Mouse (Mus musculus) MEL (cell line): ENCODE measurements around the gene P2rx3. TPM values are rescaled to one million over a fixed set of nuclear protein-coding genes. Genes with fewer than 3 reads are reported as not detected.

ENCODE experiments used
- DNase-seq: peaks from one replicate; pipeline ENCODE4 v3.0.0; 2011; ENCODE audit warnings: low read depth, low spot score
- H3K27ac ChIP-seq: 2 replicates; pipeline ENCODE4 v1.5.1; 2012; ENCODE audit warnings: low read depth, mild to moderate bottlenecking, control low read depth, low read length, moderate library complexity; ENCODE audit not compliant: control insufficient read depth
- H3K27me3 ChIP-seq, 2 experiments: fragments of 150-350 bp in 1 of 2; sonication (generic) in 1 of 2; 2 replicates each; pipeline ENCODE4 v1.6.1; 2012; ENCODE audit warnings: low read length in 2 of 2, mild to moderate bottlenecking in 2 of 2, improper control_type of control experiment in 1 of 2, moderate library complexity in 1 of 2; ENCODE audit not compliant: insufficient read depth in 2 of 2, control insufficient read depth in 1 of 2
- H3K36me3 ChIP-seq, 2 experiments: 2 replicates each; pipeline ENCODE4 v1.6.1; 2012 to 2014; ENCODE audit warnings: low read length in 2 of 2, improper control_type of control experiment in 1 of 2, inconsistent platforms in 1 of 2, mild to moderate bottlenecking in 1 of 2; ENCODE audit not compliant: insufficient read depth in 2 of 2, control insufficient read depth in 1 of 2
- H3K4me1 ChIP-seq, 2 experiments: fragments of 150-350 bp in 1 of 2; sonication (generic) in 1 of 2; 2 replicates each; pipeline ENCODE4 v1.6.1; 2012; ENCODE audit warnings: low read length in 2 of 2, improper control_type of control experiment in 1 of 2, mild to moderate bottlenecking in 1 of 2; ENCODE audit not compliant: insufficient read depth in 2 of 2, control insufficient read depth in 1 of 2
- H3K4me3 ChIP-seq, 2 experiments: fragments of 150-350 bp in 1 of 2; sonication (generic) in 1 of 2; 2 replicates each; pipeline ENCODE4 v1.5.1; 2012; ENCODE audit warnings: low read depth in 2 of 2, low read length in 2 of 2, mild to moderate bottlenecking in 2 of 2, moderate library complexity in 2 of 2, control low read depth in 1 of 2, improper control_type of control experiment in 1 of 2; ENCODE audit not compliant: control insufficient read depth in 1 of 2, insufficient read depth in 1 of 2
- H3K79me2 ChIP-seq: 2 replicates; pipeline ENCODE4 v1.6.1; 2012; ENCODE audit warnings: mild to moderate bottlenecking, low read length, moderate library complexity; ENCODE audit not compliant: control insufficient read depth, poor library complexity, insufficient read depth
- H3K9ac ChIP-seq: 2 replicates; pipeline ENCODE4 v1.6.1; 2012; ENCODE audit warnings: low read depth, mild to moderate bottlenecking, control low read depth, low read length, moderate library complexity; ENCODE audit not compliant: control insufficient read depth, poor library complexity, severe bottlenecking
- H3K9me3 ChIP-seq: fragments of 150-350 bp; sonication (generic); replicated peaks from 2 replicates; pipeline ENCODE4 v1.6.1; 2012; ENCODE audit warnings: mild to moderate bottlenecking, low read length, improper control_type of control experiment, moderate library complexity; ENCODE audit not compliant: insufficient read depth
- CHD1 ChIP-seq: IDR thresholded peaks from 2 replicates; pipeline ENCODE4 v1.6.1; 2012; ENCODE audit warnings: low read depth, mild to moderate bottlenecking, inconsistent platforms, low read length, improper control_type of control experiment
- CHD2 ChIP-seq: IDR thresholded peaks from 2 replicates; pipeline ENCODE4 v1.6.1; 2011; ENCODE audit warnings: low read length, improper control_type of control experiment
- CTCF ChIP-seq, 3 experiments: IDR thresholded peaks in 2 of 3; conservative IDR thresholded peaks in 1 of 3; 2 replicates each; pipeline ENCODE4 v1.5.1; 2011 to 2012; ENCODE audit warnings: low read length in 3 of 3, low read depth in 2 of 3, mild to moderate bottlenecking in 2 of 3, improper control_type of control experiment in 1 of 3, inconsistent platforms in 1 of 3, mixed read lengths in 1 of 3, moderate library complexity in 1 of 3; ENCODE audit not compliant: control insufficient read depth in 1 of 3, insufficient read depth in 1 of 3, poor library complexity in 1 of 3, severe bottlenecking in 1 of 3
- E2F4 ChIP-seq: IDR thresholded peaks from 2 replicates; pipeline ENCODE4 v1.6.1; 2011; ENCODE audit warnings: low read depth, low read length, improper control_type of control experiment, borderline replicate concordance
- ELF1 ChIP-seq: IDR thresholded peaks from 2 replicates; pipeline ENCODE4 v1.6.1; 2014; ENCODE audit warnings: low read depth, mild to moderate bottlenecking, inconsistent platforms, low read length, improper control_type of control experiment, moderate library complexity
- GATA1 ChIP-seq: IDR thresholded peaks from 2 replicates; pipeline ENCODE4 v1.6.1; 2011; ENCODE audit warnings: low read depth, low read length, improper control_type of control experiment
- JUND ChIP-seq: IDR thresholded peaks from 2 replicates; pipeline ENCODE4 v1.6.1; 2011; ENCODE audit warnings: low read depth, mild to moderate bottlenecking, improper control_type of control experiment, low read length
- MXI1 ChIP-seq: IDR thresholded peaks from 2 replicates; pipeline ENCODE4 v1.6.1; 2011; ENCODE audit warnings: mild to moderate bottlenecking, low read depth, low read length, improper control_type of control experiment
- MYC ChIP-seq: IDR thresholded peaks from 2 replicates; pipeline ENCODE4 v1.6.1; 2011; ENCODE audit warnings: low read depth, mild to moderate bottlenecking, low read length, improper control_type of control experiment, moderate library complexity
- RAD21 ChIP-seq: IDR thresholded peaks from 2 replicates; pipeline ENCODE4 v1.6.1; 2011; ENCODE audit warnings: mild to moderate bottlenecking, low read depth, low read length, improper control_type of control experiment
- SIN3A ChIP-seq: IDR thresholded peaks from 2 replicates; pipeline ENCODE4 v1.6.1; 2012; ENCODE audit warnings: low read length, improper control_type of control experiment, inconsistent platforms
- TBP ChIP-seq: IDR thresholded peaks from 2 replicates; pipeline ENCODE4 v1.8.0; 2011; ENCODE audit warnings: low read depth, low read length, improper control_type of control experiment
- TCF12 ChIP-seq: IDR thresholded peaks from 2 replicates; pipeline ENCODE4 v1.6.1; 2014; ENCODE audit warnings: low read depth, mild to moderate bottlenecking, inconsistent platforms, low read length, improper control_type of control experiment, moderate library complexity
- USF1 ChIP-seq: IDR thresholded peaks from 2 replicates; pipeline ENCODE4 v1.6.1; 2014; ENCODE audit warnings: low read depth, mild to moderate bottlenecking, inconsistent platforms, low read length, improper control_type of control experiment, moderate library complexity
- ZC3H11A ChIP-seq: IDR thresholded peaks from 2 replicates; pipeline ENCODE4 v1.6.1; 2012; ENCODE audit warnings: low read depth, mild to moderate bottlenecking, inconsistent platforms, low read length, improper control_type of control experiment
- ZKSCAN1 ChIP-seq: IDR thresholded peaks from 2 replicates; pipeline ENCODE4 v1.6.1; 2012; ENCODE audit warnings: low read depth, mild to moderate bottlenecking, inconsistent platforms, low read length, improper control_type of control experiment, moderate library complexity
- polyA plus RNA-seq, 2 experiments: library from polyadenylated mRNA; stranded (reverse) in 1 of 2; unstranded in 1 of 2; fragments of >175 nt in 1 of 2; fragments of >200 nt in 1 of 2; gene quantifications; 2 replicates each; pipeline versions ENCODE4 v1.2.1 to v1.2.4; 2012; ENCODE audit warnings: low replicate concordance in 2 of 2, low read depth in 1 of 2; ENCODE audit not compliant: insufficient read length in 2 of 2, insufficient read depth in 1 of 2, missing spikeins in 1 of 2
- total RNA-seq: library from RNA; depleted of rRNA; stranded (reverse); fragments of 300-350 nt; gene quantifications from 2 replicates; pipeline ENCODE4 v1.2.3, GENCODE M21; 2012

The P2rx3 gene
- total and polyA plus RNA-seq, 3 experiments = 0.36 TPM; not detected in 2

DNA sequence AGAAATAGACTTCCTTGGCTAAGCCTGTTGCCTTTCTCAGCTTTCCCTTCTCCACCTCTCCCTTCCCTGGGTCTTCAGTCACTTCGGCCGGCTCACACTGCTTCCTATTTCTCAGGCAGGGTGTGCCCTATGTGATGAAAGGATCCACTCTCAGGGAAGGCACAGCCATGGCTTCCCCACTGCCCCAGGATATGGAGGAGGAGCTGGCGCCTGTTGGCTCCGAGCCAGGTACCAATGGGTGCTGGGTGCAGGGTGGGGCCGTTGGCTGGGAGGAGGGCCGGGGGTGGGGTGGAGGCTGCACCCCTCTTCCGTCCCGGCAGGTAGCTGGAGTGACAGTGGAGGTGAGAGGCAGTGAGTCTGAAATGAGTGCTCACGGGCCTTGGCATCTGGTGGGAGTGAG is 13.5 kb upstream of the P2rx3 start:
- Histone ChIP-seq H3K79me2 (no peaks in the 10 kb centered on the region; the same call in 1 of the 2 replicates), H3K9ac (no peak overlapping the region), H3K36me3 (peaks cover 3 to 4% of the 10 kb centered on the region in 2 experiments; a peak in 3 of 4 replicates), H3K27me3 (no peaks in the 10 kb centered on the region), H3K4me3 (no peak overlapping the region), H3K27ac (no peak overlapping the region), H3K9me3 (no peaks in the 10 kb centered on the region), H3K4me1 (peaks cover 0 to 4% of the 10 kb centered on the region in 2 experiments; a peak in 2 of 4 replicates)
- DNase-seq = no peak
- TF ChIP-seq JUND (no peak), CHD1 (no peak), ZC3H11A (no peak), SIN3A (no peak), GATA1 (no peak), TCF12 (no peak), CTCF (IDR thresholded peaks at IDR 0.05 in 2 of 3, conservative IDR thresholded peaks at IDR 0.05 in 1 of 3; ENCODE audit: control insufficient read depth in 1 of 3, insufficient read depth in 1 of 3, low read depth in 2 of 3, low read length in 3 of 3, poor library complexity in 1 of 3, severe bottlenecking in 1 of 3) (no peak), ZKSCAN1 (no peak), USF1 (no peak), MXI1 (no peak), CHD2 (no peak), RAD21 (no peak), ELF1 (no peak), MYC (no peak), TBP (no peak)

DNA sequence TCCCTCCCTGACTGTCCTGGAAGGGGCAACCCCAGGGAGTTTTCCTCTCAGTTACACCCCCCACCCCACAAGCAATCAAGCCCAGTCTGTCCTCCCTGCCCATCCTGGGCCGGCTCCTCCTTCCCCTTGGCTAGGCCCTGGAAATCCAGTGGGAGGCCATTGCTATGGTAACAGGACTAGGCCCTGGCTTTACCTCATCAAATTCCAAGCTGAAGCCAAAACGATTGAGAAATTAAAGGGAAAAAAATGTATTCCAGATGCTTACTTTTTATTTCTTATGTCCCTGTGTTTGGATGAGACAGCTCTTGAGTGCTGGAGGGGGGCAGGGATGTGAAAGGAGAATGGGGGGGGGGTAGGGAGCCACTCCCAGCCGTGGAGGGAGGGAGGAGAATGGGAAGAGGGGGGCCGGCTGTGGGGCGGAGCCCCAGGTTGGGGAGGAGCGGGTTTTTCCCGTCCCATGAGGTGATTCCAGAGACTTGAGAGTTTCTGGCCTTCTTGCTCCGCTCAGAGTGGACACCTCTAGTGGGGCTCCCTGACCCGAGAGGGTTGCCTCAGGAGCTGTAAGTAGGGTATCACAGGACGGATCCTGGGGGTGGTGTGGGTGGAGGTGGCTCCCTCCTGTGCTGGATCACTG is 12.9 kb upstream of the P2rx3 start:
- Histone ChIP-seq H3K9ac (no peak overlapping the region), H3K27me3 (no peaks in the 10 kb centered on the region), H3K27ac (no peak overlapping the region), H3K79me2 (no peaks in the 10 kb centered on the region; the same call in 1 of the 2 replicates), H3K36me3 (peaks cover 4 to 7% of the 10 kb centered on the region in 2 experiments; a peak in 3 of 4 replicates), H3K4me1 (peaks cover 0 to 4% of the 10 kb centered on the region in 2 experiments; a peak in 2 of 4 replicates), H3K4me3 (no peak overlapping the region), H3K9me3 (no peaks in the 10 kb centered on the region)
- DNase-seq = no peak
- TF ChIP-seq E2F4 (no peak), SIN3A (no peak)
